Mouse (Mus musculus): Measurements from ENCODE around the gene Rps2. TPM values are rescaled to one million over a fixed set of nuclear protein-coding genes. Genes with fewer than 3 reads are reported as not detected.
A peak's percentile ranks its signal among the peaks of the same experiment; 100 is the strongest.
"Not testable (repeated sequence)": the region's sequence is repeated elsewhere in the genome, so short reads cannot be mapped to it uniquely, and the experiment has no call there.

The Rps2 gene
- polyA plus RNA-seq, 1 experiment: 515 TPM

DNA sequence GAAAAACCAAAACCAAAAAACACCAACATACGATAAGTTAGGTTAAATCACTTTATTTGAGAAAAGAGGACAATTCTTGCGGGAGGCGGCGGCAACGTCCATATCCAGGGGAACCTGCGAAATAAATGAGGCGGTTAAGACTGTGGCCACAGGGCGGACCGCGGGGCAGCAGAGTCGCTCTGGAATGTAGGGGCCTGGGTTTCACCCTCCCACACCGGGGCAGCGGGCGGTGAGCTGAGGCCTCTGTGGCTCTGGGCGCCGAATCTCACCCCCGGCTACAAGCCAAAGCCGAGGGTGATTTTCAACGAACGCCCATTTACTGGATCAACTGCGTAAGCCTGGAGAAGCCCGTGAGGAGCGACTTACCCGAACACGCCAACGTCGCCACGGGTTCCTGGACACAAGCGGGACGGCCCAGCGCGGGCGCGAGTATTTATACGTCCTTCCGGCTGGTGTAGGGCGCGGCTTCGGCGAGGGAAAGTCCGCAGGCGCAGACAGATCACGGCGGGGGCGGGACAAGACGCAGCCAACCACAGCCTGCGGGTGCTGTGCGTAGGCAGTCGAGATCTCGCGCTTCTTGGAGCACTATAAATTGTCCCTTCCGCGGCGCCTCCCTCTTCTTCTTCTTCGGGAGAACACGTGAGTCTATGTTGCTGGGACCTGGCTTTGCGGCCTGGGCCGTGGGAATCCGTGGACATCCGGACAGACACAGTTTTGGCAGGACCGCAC is 1.7 kb downstream of the Rps2 start:
- no peaks in the 10 kb centered on the region for H3K27me3 ChIP-seq (ENCODE audit: control insufficient read depth, insufficient read depth, low read length)
- H3K36me3 ChIP-seq (ENCODE audit: control insufficient read depth, insufficient read depth, low read length): no peaks in the 10 kb centered on the region; the same call in 1 of the 2 replicates
- H3K4me3 ChIP-seq (ENCODE audit: control insufficient read depth, low read depth, low read length): peak overlapping the region; percentile 96
- TF ChIP-seq POLR2A (IDR thresholded peaks at IDR 0.05; ENCODE audit: control insufficient read depth, low read depth, low read length) (peak; percentile 99), CTCF (IDR thresholded peaks at IDR 0.05; ENCODE audit: control insufficient read depth, insufficient read depth, insufficient replicate concordance, low read depth, low read length) (0 out of 2 replicates have a peak, but pooled peaks have one; percentile 8)
- peak overlapping the region; percentile 91 for H3K27ac ChIP-seq (ENCODE audit: control insufficient read depth, insufficient read depth, low read depth, low read length)
- peaks cover 2% of the 10 kb centered on the region for H3K4me1 ChIP-seq (ENCODE audit: control insufficient read depth, insufficient read depth, low read length)

DNA sequence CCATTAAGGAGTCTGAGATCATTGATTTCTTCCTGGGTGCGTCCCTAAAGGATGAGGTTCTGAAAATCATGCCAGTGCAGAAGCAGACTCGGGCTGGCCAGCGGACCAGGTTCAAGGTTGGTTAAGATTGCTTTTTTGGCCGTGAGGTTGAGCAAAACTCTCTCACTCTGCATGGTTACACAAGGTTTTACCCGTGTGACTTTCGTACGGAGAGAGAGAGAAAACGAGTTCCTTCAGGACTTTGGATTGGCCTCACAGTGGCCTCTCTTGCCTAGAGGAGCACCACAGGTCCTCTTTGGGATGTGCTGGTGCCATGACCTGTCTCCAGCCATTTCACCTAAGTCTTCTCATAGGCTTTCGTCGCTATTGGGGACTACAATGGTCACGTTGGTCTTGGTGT is 2.7 kb downstream of the Rps2 start:
- H3K27me3 ChIP-seq (ENCODE audit: control insufficient read depth, insufficient read depth, low read length); H3K4me1 ChIP-seq (ENCODE audit: control insufficient read depth, insufficient read depth, low read length); H3K36me3 ChIP-seq (ENCODE audit: control insufficient read depth, insufficient read depth, low read length): not testable (repeated sequence)
- peak overlapping the region; percentile 44 for H3K27ac ChIP-seq (ENCODE audit: control insufficient read depth, insufficient read depth, low read depth, low read length)
- H3K4me3 ChIP-seq (ENCODE audit: control insufficient read depth, low read depth, low read length): peak overlapping the region; percentile 96

DNA sequence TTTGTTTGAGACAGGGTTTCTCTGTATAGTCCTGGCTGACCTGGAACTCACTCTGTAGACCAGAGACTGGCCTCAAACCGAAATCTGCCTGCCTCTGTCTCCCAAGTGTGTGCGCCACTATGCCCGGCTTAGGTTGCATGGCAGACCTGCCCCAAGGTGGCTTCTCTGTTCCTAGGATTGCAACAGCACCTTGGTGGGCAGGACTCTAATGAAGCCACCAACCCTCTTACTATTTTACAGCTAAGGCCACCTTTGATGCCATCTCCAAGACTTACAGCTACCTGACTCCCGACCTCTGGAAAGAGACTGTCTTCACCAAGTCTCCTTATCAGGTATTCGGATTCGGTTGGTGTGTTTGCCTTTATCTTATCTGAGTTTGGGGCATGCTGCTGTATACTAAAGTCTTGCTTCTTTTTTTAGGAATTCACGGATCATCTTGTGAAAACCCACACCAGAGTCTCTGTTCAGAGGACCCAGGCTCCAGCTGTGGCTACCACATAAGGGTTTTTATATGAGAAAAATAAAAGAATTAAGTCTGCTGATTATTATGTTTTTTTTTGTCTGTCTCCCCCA is 3.6 kb downstream of the Rps2 start:
- H3K4me3 ChIP-seq (ENCODE audit: control insufficient read depth, low read depth, low read length): peak overlapping the region; percentile 25
- H3K36me3 ChIP-seq (ENCODE audit: control insufficient read depth, insufficient read depth, low read length); H3K4me1 ChIP-seq (ENCODE audit: control insufficient read depth, insufficient read depth, low read length); H3K27me3 ChIP-seq (ENCODE audit: control insufficient read depth, insufficient read depth, low read length); H3K27ac ChIP-seq (ENCODE audit: control insufficient read depth, insufficient read depth, low read depth, low read length): not testable (repeated sequence)

DNA sequence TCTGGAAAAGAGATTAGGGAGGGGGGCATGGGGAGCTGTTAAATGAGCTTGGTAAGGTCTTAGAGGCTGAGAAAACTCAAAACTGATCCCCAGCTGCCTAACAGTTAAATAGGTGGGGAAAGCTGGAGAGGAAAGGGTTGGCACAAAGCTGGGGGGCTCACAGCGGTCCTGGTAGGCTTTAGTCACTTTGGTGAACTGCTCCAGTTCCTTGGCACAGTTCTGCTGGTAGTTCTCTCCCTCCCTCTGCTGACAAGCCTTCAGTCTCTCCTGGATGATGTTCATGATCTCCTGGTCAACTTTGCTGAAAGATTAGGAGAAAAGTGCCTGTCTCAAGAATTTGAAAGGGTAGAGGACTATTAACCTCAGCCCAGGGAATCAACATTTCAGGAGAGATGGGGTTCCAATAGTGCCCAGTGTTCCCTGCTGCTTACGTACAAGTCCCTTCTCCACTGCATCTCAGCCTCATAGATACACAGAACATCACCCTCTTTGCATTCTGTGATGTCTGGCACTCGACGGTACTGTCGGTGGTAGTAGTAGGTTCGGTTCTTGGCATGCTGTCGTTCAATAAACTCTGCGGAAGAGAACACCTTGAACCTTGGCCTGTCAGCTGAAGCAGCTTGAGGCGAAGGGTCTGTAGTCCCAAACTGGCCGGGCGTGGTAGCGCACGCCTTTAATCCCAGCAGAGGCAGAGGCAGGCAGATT is 4.5 kb downstream of the Rps2 start:
- Histone ChIP-seq H3K36me3 (ENCODE audit: control insufficient read depth, insufficient read depth, low read length) (no peaks in the 10 kb centered on the region), H3K27me3 (ENCODE audit: control insufficient read depth, insufficient read depth, low read length) (no peaks in the 10 kb centered on the region), H3K27ac (ENCODE audit: control insufficient read depth, insufficient read depth, low read depth, low read length) (no peak overlapping the region), H3K4me3 (ENCODE audit: control insufficient read depth, low read depth, low read length) (no peak overlapping the region), H3K4me1 (ENCODE audit: control insufficient read depth, insufficient read depth, low read length) (peaks cover 3% of the 10 kb centered on the region)
- no peak for TF ChIP-seq POLR2A (IDR thresholded peaks at IDR 0.05; ENCODE audit: control insufficient read depth, low read depth, low read length)
- no peak for TF ChIP-seq CTCF (IDR thresholded peaks at IDR 0.05; ENCODE audit: control insufficient read depth, insufficient read depth, insufficient replicate concordance, low read depth, low read length)

DNA sequence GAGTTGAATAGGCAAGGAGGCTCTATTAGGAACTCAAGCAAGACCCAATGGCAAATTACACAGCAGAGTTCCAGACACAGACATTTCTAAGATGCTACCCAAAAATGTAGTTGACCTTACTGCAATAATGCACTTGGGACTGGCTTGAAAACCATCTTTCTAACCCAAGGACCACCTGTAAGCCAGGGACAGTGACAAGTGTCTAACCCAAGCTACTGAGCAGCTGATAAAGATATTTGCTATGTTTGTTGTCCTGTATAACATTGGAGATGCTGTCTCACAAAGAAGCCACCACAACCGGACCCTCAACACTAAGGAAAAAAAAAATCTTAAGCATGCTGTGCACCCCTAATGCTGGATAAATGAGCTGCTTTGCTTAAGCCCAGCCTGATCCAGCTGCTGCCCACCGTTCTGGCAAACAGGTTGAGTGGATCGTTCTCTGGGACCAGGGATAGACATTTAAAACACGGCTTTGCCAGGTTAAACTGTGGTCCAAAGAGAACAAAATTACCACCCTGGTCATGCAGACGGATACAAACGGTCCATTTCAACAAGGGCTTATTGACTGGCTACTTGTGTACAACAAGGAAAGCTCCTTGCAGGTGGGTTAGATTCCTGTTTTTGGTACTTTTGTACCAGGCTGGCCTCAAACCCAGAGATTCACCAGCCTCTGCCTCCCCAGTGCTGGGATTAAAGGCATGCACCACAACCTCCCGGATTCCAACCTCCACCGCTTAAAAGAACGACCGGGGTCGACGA is 5.4 kb downstream of the Rps2 start:
- Histone ChIP-seq H3K27ac (ENCODE audit: control insufficient read depth, insufficient read depth, low read depth, low read length) (no peak overlapping the region; the same call in 1 of the 2 replicates), H3K4me1 (ENCODE audit: control insufficient read depth, insufficient read depth, low read length) (peaks cover 9% of the 10 kb centered on the region), H3K36me3 (ENCODE audit: control insufficient read depth, insufficient read depth, low read length) (no peaks in the 10 kb centered on the region), H3K27me3 (ENCODE audit: control insufficient read depth, insufficient read depth, low read length) (no peaks in the 10 kb centered on the region), H3K4me3 (ENCODE audit: control insufficient read depth, low read depth, low read length) (peak overlapping the region; percentile 96)
- no peak for TF ChIP-seq POLR2A (IDR thresholded peaks at IDR 0.05; ENCODE audit: control insufficient read depth, low read depth, low read length)
- TF ChIP-seq CTCF (IDR thresholded peaks at IDR 0.05; ENCODE audit: control insufficient read depth, insufficient read depth, insufficient replicate concordance, low read depth, low read length): no peak

DNA sequence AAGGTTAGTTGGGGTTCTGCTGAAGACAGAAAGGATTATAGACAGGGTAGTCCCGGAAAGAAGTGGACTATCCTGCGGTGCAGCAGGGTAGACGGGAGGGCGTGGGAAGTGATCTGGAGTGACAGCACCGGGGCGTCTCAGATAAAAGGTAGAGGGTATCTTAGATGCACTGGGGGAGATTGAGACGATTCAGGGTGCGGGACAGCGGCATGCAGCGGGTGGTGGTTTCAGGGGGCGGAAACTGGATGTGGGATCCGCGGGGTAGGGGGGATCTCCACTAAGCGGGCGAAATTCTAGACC is 5.9 kb downstream of the Rps2 start:
- Histone ChIP-seq H3K27me3 (ENCODE audit: control insufficient read depth, insufficient read depth, low read length) (no peaks in the 10 kb centered on the region), H3K4me1 (ENCODE audit: control insufficient read depth, insufficient read depth, low read length) (peaks cover 12% of the 10 kb centered on the region), H3K36me3 (ENCODE audit: control insufficient read depth, insufficient read depth, low read length) (no peaks in the 10 kb centered on the region), H3K4me3 (ENCODE audit: control insufficient read depth, low read depth, low read length) (peak overlapping the region; percentile 96), H3K27ac (ENCODE audit: control insufficient read depth, insufficient read depth, low read depth, low read length) (peak overlapping the region; percentile 83)
- TF ChIP-seq POLR2A (IDR thresholded peaks at IDR 0.05; ENCODE audit: control insufficient read depth, low read depth, low read length) (no peak), CTCF (IDR thresholded peaks at IDR 0.05; ENCODE audit: control insufficient read depth, insufficient read depth, insufficient replicate concordance, low read depth, low read length) (no peak)

DNA sequence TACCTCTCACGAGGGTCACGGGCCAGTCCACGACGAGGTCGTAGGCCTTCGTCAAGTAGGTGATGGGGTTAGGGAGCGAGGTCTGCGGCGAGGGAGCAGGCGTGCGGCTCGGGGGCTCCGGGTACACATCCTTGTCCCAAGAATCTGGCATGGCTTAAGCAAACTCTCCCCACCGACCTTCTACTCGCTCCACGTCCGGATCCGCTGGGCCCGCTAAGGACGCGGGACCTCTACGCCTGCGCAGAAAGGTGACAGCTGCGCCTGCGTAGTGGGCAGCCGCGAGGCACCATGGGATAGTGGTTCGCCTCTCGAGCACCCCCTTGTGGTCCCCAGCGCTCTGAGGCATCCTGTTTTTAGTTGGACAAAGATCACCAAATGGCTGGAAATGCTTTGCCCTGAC is 6.3 kb downstream of the Rps2 start, which contains the start of gene Ndufb10:
Ndufb10 (minus strand) TSS at position 295 of the 400 bp plus-strand sequence.
- Histone ChIP-seq H3K4me3 (ENCODE audit: control insufficient read depth, low read depth, low read length) (peak within 1 kb of the TSS; percentile 96), H3K4me1 (ENCODE audit: control insufficient read depth, insufficient read depth, low read length) (peaks cover 12% of the 10 kb centered on the region), H3K36me3 (ENCODE audit: control insufficient read depth, insufficient read depth, low read length) (no peaks in the 10 kb centered on the region), H3K27me3 (ENCODE audit: control insufficient read depth, insufficient read depth, low read length) (no peaks in the 10 kb centered on the region), H3K27ac (ENCODE audit: control insufficient read depth, insufficient read depth, low read depth, low read length) (peak within 1 kb of the TSS; percentile 83)
- TF ChIP-seq POLR2A (IDR thresholded peaks at IDR 0.05; ENCODE audit: control insufficient read depth, low read depth, low read length): peak; percentile 92
- peak; percentile 97 for TF ChIP-seq CTCF (IDR thresholded peaks at IDR 0.05; ENCODE audit: control insufficient read depth, insufficient read depth, insufficient replicate concordance, low read depth, low read length)

All from testis, adult 2 months (tissue).